Mouse (Mus musculus): ENCODE data around the gene Rpn2. TPM values are rescaled to one million over a fixed set of nuclear protein-coding genes. Genes with fewer than 3 reads are reported as not detected.

The Rpn2 gene
- 200 TPM for polyA plus RNA-seq (2017; shearing (Covaris generic))

GRCm38 (mm10) chr2:157278717-157279415, at the start of gene Rpn2:
Gene Rpn2, plus strand, starts transcription at chr2:157279017.

GRCm38 (mm10) chr2:157279416-157279800, 591 bp downstream of the Rpn2 start, which contains the start of gene Mroh8:
Gene Mroh8, minus strand, starts transcription at chr2:157279549.

GRCm38 (mm10) chr2:157347361-157348159, 68.7 kb downstream of the Rpn2 start, which contains the start of gene Ghrh:
Gene Ghrh, minus strand, starts transcription at chr2:157347506.

DNA sequence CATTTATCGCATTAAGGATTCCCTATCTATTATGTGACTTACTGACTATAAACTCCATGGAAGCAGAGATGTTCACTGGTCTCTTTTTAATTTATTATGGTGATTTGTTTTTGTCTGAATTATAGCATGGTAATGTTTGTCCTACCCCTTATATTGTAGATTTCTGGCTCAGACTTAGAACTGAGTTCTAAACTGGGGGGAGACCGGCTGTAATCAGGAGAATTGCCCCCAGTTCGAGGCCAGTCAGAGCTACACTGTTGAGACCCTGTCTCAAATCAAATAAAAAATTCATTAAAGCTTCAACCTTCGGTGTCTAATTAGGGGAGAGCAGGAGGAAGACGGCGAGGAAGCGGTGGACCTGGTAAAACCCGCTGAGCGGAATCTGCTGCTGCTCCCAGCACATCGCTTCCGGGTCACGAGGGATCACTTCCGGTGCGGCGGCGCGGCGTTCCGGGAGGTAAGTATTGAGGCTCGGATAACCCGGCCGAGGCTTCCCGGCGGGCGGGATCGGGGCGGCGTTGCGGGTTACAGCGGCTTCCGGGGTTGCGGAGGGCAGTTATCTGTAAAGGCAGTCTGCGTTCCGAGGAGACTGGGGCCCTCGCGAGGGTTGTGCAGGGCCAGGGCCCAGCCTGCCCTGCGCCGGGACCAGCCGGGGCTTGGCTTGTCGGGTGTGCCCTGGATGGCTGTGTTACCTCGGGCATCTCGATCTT, 88.5 kb downstream of the Rpn2 start, which contains the start of gene Manbal:
Gene Manbal, plus strand, starts transcription at position 411 of the 710 bp plus-strand sequence.

Other genes with a start within 250 kb of the Rpn2 start
- 0.02 TPM for gene Soga1, start 199.8 kb upstream of the Rpn2 start, polyA plus RNA-seq (2017; shearing (Covaris generic))
- gene Tldc2, start 192.0 kb upstream of the Rpn2 start, polyA plus RNA-seq (2017; shearing (Covaris generic)), result not detected
- gene Samhd1, start 143.8 kb upstream of the Rpn2 start, polyA plus RNA-seq (2017; shearing (Covaris generic)), result 710 TPM
- 36.8 TPM for gene Rbl1, start 74.5 kb upstream of the Rpn2 start, polyA plus RNA-seq (2017; shearing (Covaris generic))
- gene Mroh8, start 532 bp downstream of the Rpn2 start, polyA plus RNA-seq (2017; shearing (Covaris generic)), result 0.16 TPM
- gene Ghrh, start 68.5 kb downstream of the Rpn2 start, polyA plus RNA-seq (2017; shearing (Covaris generic)), result not detected
- 48.5 TPM for gene Manbal, start 88.6 kb downstream of the Rpn2 start, polyA plus RNA-seq (2017; shearing (Covaris generic))
- 5.6 TPM for gene Src, start 139.4 kb downstream of the Rpn2 start, polyA plus RNA-seq (2017; shearing (Covaris generic))

Data from CD4-positive, CD25-positive, alpha-beta regulatory T cell (primary cell).